In genomic region chr15:85047865-85048264, GRCm38 (mm10) we compare ENCODE assay signal across 24 mouse cellular contexts. TPM values are rescaled to one million over a fixed set of nuclear protein-coding genes. Genes with fewer than 3 reads are reported as not detected.
"Had no signal": no experiment of that assay in that cellular context is flagged by ENCODE, and none has a peak within 500 bp of the region (broad histone marks: within the 10 kb centered on the region; RNA-seq: fewer than 3 reads in every experiment).

No protein-coding gene starts in this region.

- H3K9me3 ChIP-seq: liver, embryonic 13.5 days; midbrain, embryonic 15.5 days; neural tube, embryonic 12.5 days; neural tube, embryonic 15.5 days; stomach, embryonic 15.5 days had no signal

- H3K4me2 ChIP-seq: liver, embryonic 13.5 days; midbrain, embryonic 11.5 days; midbrain, embryonic 15.5 days; neural tube, embryonic 12.5 days; neural tube, embryonic 15.5 days; stomach, embryonic 15.5 days had no signal

- ATAC-seq: midbrain, embryonic 15.5 days had no signal

- H3K9ac ChIP-seq: liver, embryonic 13.5 days; midbrain, embryonic 15.5 days; neural tube, embryonic 12.5 days; neural tube, embryonic 15.5 days; stomach, embryonic 15.5 days had no signal

- H3K27ac ChIP-seq: left cerebral cortex, adult 2 months; liver, embryonic 13.5 days; midbrain, embryonic 15.5 days; neural tube, embryonic 12.5 days; neural tube, embryonic 15.5 days; stomach, embryonic 15.5 days had no signal

- H3K4me3 ChIP-seq: left cerebral cortex, adult 2 months; liver, embryonic 13.5 days; midbrain, embryonic 15.5 days; neural tube, embryonic 12.5 days; neural tube, embryonic 15.5 days; stomach, embryonic 15.5 days had no signal

- H3K27me3 ChIP-seq: liver, embryonic 13.5 days; midbrain, embryonic 15.5 days; neural tube, embryonic 12.5 days; neural tube, embryonic 15.5 days; stomach, embryonic 15.5 days had no signal

- DNase-seq: kidney, adult 18-20 months; kidney, postnatal 10 days; kidney, postnatal 36 days; layer of hippocampus, postnatal 36 days; liver, embryonic 13.5 days; lung, adult 2 months; lung, postnatal 14 days; lung, postnatal 4 days; retina, postnatal 1 day; right cerebral cortex, postnatal 25 days; spleen, adult 18-20 months; thymus, postnatal 25 days had no signal

RNA-seq across cellular contexts. Expression of gene Upk3a, which starts 30.9 kb away (rescaled TPM):
- total RNA-seq: layer of hippocampus, postnatal 36 days; left cerebral cortex, adult 2 months; left cerebral cortex, postnatal 36 days; liver, adult 2 months; megakaryocyte progenitor cell, adult 5-6 weeks; megakaryocyte-erythroid progenitor cell, adult 5-6 weeks had no signal
- polyA plus RNA-seq: limb, embryonic 11.5 days; liver, adult 2 months; liver, embryonic 13.5 days; liver, embryonic 16.5 days; midbrain, embryonic 11.5 days had no signal
